ENCODE assay signal across 25 mouse cellular contexts in the genomic region with DNA sequence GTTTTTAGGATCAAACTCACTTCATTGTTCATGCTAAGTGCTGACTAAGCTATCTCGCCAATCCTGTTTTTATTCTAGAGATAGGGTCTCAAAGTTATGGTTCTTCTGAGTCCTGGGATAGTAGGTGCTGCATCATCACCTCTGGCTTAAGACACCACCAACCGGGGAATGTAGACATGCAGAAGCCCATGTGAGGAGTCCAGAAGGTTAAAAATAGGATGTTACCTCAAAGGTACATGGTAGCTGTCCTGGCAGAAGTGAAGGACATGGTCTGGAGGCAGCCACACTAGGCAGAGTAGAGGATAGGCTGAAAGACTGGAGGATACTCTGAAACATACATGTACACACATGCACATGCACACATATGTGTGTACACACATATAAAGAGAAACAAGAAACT.
"Had no signal": no experiment of that assay in that cellular context is flagged by ENCODE, and none has a peak within 500 bp of the region (broad histone marks: within the 10 kb centered on the region; RNA-seq: fewer than 3 reads in every experiment).

No protein-coding gene starts in this region.

- H3K27me3 ChIP-seq: embryonic facial prominence, embryonic 12.5 days; embryonic facial prominence, embryonic 13.5 days; embryonic facial prominence, embryonic 15.5 days; forebrain, embryonic 12.5 days; forebrain, embryonic 13.5 days; forebrain, embryonic 15.5 days had no signal

- H3K9me3 ChIP-seq: embryonic facial prominence, embryonic 10.5 days; embryonic facial prominence, embryonic 12.5 days; embryonic facial prominence, embryonic 13.5 days; embryonic facial prominence, embryonic 15.5 days; forebrain, embryonic 10.5 days; forebrain, embryonic 12.5 days; forebrain, embryonic 13.5 days; forebrain, embryonic 15.5 days had no signal

- H3K27ac ChIP-seq: embryonic facial prominence, embryonic 10.5 days; embryonic facial prominence, embryonic 12.5 days; embryonic facial prominence, embryonic 13.5 days; embryonic facial prominence, embryonic 15.5 days; forebrain, embryonic 10.5 days; forebrain, embryonic 12.5 days; forebrain, embryonic 13.5 days; forebrain, embryonic 15.5 days; gastrocnemius, adult 2 months; heart, adult 2 months had no signal

- ATAC-seq: forebrain, embryonic 13.5 days; forebrain, embryonic 14.5 days; forebrain, embryonic 15.5 days; forebrain, embryonic 16.5 days; forebrain, postnatal 0 days had no signal

- H3K4me2 ChIP-seq: embryonic facial prominence, embryonic 12.5 days; embryonic facial prominence, embryonic 13.5 days; embryonic facial prominence, embryonic 15.5 days; forebrain, embryonic 12.5 days; forebrain, embryonic 13.5 days; forebrain, embryonic 15.5 days had no signal

- H3K9ac ChIP-seq: embryonic facial prominence, embryonic 12.5 days; embryonic facial prominence, embryonic 13.5 days; embryonic facial prominence, embryonic 15.5 days; forebrain, embryonic 12.5 days; forebrain, embryonic 13.5 days; forebrain, embryonic 15.5 days; forebrain, postnatal 0 days had no signal

- H3K36me3 ChIP-seq: embryonic facial prominence, embryonic 12.5 days; embryonic facial prominence, embryonic 13.5 days; embryonic facial prominence, embryonic 15.5 days; forebrain, embryonic 10.5 days; forebrain, embryonic 12.5 days; forebrain, embryonic 15.5 days had no signal

- H3K4me3 ChIP-seq: embryonic facial prominence, embryonic 10.5 days; embryonic facial prominence, embryonic 12.5 days; embryonic facial prominence, embryonic 13.5 days; embryonic facial prominence, embryonic 15.5 days; erythroblast, embryonic 14.5 days; forebrain, embryonic 10.5 days; forebrain, embryonic 12.5 days; forebrain, embryonic 13.5 days; forebrain, embryonic 15.5 days; gastrocnemius, adult 2 months; heart, adult 2 months had no signal

- DNase-seq: cerebellum, adult 9-10 months; cerebellum, adult 9-11 months; cerebellum, postnatal 10 days; cerebellum, postnatal 14 days; cerebellum, postnatal 25 days; cerebellum, postnatal 36 days; embryo, embryonic 11 days; forebrain, postnatal 0 days; gastrocnemius, adult 2 months; gastrocnemius, postnatal 10 days; gastrocnemius, postnatal 14 days; gastrocnemius, postnatal 25 days; gastrocnemius, postnatal 36 days; heart, adult 2 months had no signal
